Mouse (Mus musculus): Measurements from ENCODE around the gene Macrod2. TPM values are rescaled to one million over a fixed set of nuclear protein-coding genes. Genes with fewer than 3 reads are reported as not detected.

Macrod2 gene
- polyA plus RNA-seq, 2 experiments: 2.1 to 7.7 TPM

DNA sequence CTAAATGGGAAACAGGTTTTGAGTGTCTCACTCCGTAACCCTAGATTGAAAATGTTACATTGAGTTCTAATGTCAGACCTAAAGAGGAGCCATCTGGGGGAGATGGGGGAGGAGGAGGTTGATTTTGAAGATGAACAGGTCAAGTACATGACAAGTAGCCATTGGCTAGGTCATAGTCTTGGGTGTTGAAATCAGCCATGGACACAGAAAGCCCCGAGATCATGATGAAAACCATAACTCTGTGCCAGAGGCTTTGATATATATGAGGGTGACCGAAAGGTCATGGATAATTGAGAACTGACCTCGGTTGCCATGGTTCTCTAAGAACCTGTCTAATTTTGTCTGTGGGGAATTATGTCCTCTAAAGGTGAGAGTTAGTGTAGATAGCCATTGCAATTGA lies 1405.1 kb downstream of the Macrod2 start:
- no peaks in the 10 kb centered on the region for H3K9me3 ChIP-seq (ENCODE audit: control insufficient read depth, low read length)
- no peak overlapping the region for H3K4me3 ChIP-seq (ENCODE audit: insufficient read depth in 1 of 2, low read depth in 2 of 2, low read length in 2 of 2)
- no peaks in the 10 kb centered on the region for H3K4me1 ChIP-seq (replicated peaks; ENCODE audit: control insufficient read depth in 2 of 2, insufficient read depth in 2 of 2, low read length in 1 of 2)
- H3K27ac ChIP-seq: no peak overlapping the region
- WGBS (ENCODE audit: insufficient replicate concordance): 57% methylated on average over 4 of the region's 4 CpGs
- ATAC-seq (ENCODE audit: insufficient read depth) (no peak), DNase-seq (ENCODE audit: low read depth in 3 of 3, low spot score in 3 of 3) (no peak)
- H3K9ac ChIP-seq (replicated peaks): no peak overlapping the region
- TF ChIP-seq CTCF (IDR thresholded peaks at IDR 0.05; ENCODE audit: low read depth) (no peak), EP300 (IDR thresholded peaks at IDR 0.05; ENCODE audit: low read depth) (no peak)
- H3K36me3 ChIP-seq (replicated peaks; ENCODE audit: control insufficient read depth, insufficient read depth, low read depth): no peaks in the 10 kb centered on the region
- H3K4me2 ChIP-seq (ENCODE audit: low read depth): no peak overlapping the region
- no peaks in the 10 kb centered on the region for H3K27me3 ChIP-seq (ENCODE audit: control insufficient read depth, insufficient read depth, low read length)

DNA sequence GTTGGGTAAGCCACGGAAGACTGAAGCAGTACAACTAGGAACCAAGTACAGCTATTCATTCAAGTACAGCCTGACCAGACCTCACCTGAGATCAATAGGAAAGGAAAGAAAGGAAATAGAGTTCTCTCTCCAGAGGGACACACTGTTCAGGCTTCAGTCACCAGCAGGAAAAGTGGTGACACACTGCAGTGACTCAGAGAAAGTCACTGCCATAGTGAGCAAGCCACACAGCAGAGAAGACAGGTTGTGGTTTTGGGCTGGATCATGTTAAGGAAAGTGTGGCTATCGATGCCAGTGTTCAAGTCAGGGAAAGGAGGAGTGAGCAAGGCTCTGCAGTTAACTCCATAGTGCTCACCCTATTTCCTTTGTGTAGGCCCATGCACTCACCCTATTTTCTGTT lies 1405.8 kb downstream of the Macrod2 start:
- H3K36me3 ChIP-seq (replicated peaks; ENCODE audit: control insufficient read depth, insufficient read depth, low read depth): no peaks in the 10 kb centered on the region
- WGBS (ENCODE audit: insufficient replicate concordance): 47% methylated on average over 2 of the region's 2 CpGs
- ATAC-seq (ENCODE audit: insufficient read depth): no peak

DNA sequence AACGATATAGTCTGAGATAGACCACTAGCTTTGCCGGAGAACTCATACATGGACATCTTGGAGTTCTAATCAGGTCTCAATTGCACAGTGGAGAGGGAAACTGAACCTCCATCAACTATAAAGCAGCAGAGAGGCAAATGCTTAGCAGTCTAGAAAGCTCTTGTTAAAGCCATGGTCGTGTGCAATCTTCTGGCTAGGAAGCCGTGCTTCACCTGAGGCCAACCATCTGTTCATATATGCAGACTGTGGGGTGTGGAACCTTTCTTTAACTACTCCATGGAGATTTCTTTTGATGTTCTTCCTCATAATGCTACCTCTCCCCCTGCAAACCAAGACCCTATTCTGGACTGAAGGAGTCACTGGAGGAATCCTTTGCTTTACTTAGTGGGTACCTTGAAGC lies 1421.2 kb downstream of the Macrod2 start:
- 72% methylated on average over 4 of the region's 4 CpGs for WGBS (ENCODE audit: insufficient replicate concordance)
- no peak overlapping the region for H3K4me2 ChIP-seq (ENCODE audit: low read depth)
- TF ChIP-seq CTCF (IDR thresholded peaks at IDR 0.05; ENCODE audit: low read depth) (no peak), EP300 (IDR thresholded peaks at IDR 0.05; ENCODE audit: low read depth) (no peak)
- ATAC-seq (ENCODE audit: insufficient read depth): no peak
- no peaks in the 10 kb centered on the region for H3K27me3 ChIP-seq (ENCODE audit: control insufficient read depth, insufficient read depth, low read length)
- H3K9ac ChIP-seq (replicated peaks): no peak overlapping the region
- no peak overlapping the region for H3K27ac ChIP-seq
- no peaks in the 10 kb centered on the region for H3K36me3 ChIP-seq (replicated peaks; ENCODE audit: control insufficient read depth, insufficient read depth, low read depth)
- H3K9me3 ChIP-seq (ENCODE audit: control insufficient read depth, low read length): no peaks in the 10 kb centered on the region
- H3K4me1 ChIP-seq (replicated peaks; ENCODE audit: control insufficient read depth in 2 of 2, insufficient read depth in 2 of 2, low read length in 1 of 2): no peaks in the 10 kb centered on the region
- no peak for DNase-seq (ENCODE audit: low read depth in 3 of 3, low spot score in 3 of 3)
- H3K4me3 ChIP-seq (ENCODE audit: insufficient read depth in 1 of 2, low read depth in 2 of 2, low read length in 2 of 2): no peak overlapping the region

More for the DNA sequence above, 1405.8 kb downstream of the Macrod2 start:
- DNase-seq (ENCODE audit: low read depth in 3 of 3, low spot score in 3 of 3): no peak
- Histone ChIP-seq H3K4me1 (replicated peaks; ENCODE audit: control insufficient read depth in 2 of 2, insufficient read depth in 2 of 2, low read length in 1 of 2) (no peaks in the 10 kb centered on the region), H3K9me3 (ENCODE audit: control insufficient read depth, low read length) (no peaks in the 10 kb centered on the region), H3K4me2 (ENCODE audit: low read depth) (no peak overlapping the region), H3K4me3 (ENCODE audit: insufficient read depth in 1 of 2, low read depth in 2 of 2, low read length in 2 of 2) (no peak overlapping the region), H3K9ac (replicated peaks) (no peak overlapping the region), H3K27me3 (ENCODE audit: control insufficient read depth, insufficient read depth, low read length) (no peaks in the 10 kb centered on the region), H3K27ac (no peak overlapping the region)
- TF ChIP-seq EP300 (IDR thresholded peaks at IDR 0.05; ENCODE audit: low read depth) (no peak), CTCF (IDR thresholded peaks at IDR 0.05; ENCODE audit: low read depth) (no peak)

- Histone ChIP-seq H3K4me3 (ENCODE audit: insufficient read depth in 1 of 2, low read depth in 2 of 2, low read length in 2 of 2) (no peak overlapping the region), H3K27ac (no peak overlapping the region), H3K27me3 (ENCODE audit: control insufficient read depth, insufficient read depth, low read length) (no peaks in the 10 kb centered on the region), H3K9ac (replicated peaks) (no peak overlapping the region), H3K9me3 (ENCODE audit: control insufficient read depth, low read length) (no peaks in the 10 kb centered on the region), H3K4me1 (replicated peaks; ENCODE audit: control insufficient read depth in 2 of 2, insufficient read depth in 2 of 2, low read length in 1 of 2) (no peaks in the 10 kb centered on the region), H3K36me3 (replicated peaks; ENCODE audit: control insufficient read depth, insufficient read depth, low read depth) (no peaks in the 10 kb centered on the region), H3K4me2 (ENCODE audit: low read depth) (no peak overlapping the region)
- no peak for ATAC-seq (ENCODE audit: insufficient read depth)
- DNase-seq (ENCODE audit: low read depth in 3 of 3, low spot score in 3 of 3): no peak
- WGBS (ENCODE audit: insufficient replicate concordance): 42% methylated on average over 4 of the region's 4 CpGs
- TF ChIP-seq CTCF (IDR thresholded peaks at IDR 0.05; ENCODE audit: low read depth) (no peak), EP300 (IDR thresholded peaks at IDR 0.05; ENCODE audit: low read depth) (no peak)
Observed at GRCm38 (mm10) chr2:141817546-141818180, 1422.6 kb downstream of the Macrod2 start.

- no peak overlapping the region for H3K9ac ChIP-seq (replicated peaks)
- no peak overlapping the region for H3K27ac ChIP-seq
- H3K9me3 ChIP-seq (ENCODE audit: control insufficient read depth, low read length): no peaks in the 10 kb centered on the region
- TF ChIP-seq CTCF (IDR thresholded peaks at IDR 0.05; ENCODE audit: low read depth): no peak
- no peak for TF ChIP-seq EP300 (IDR thresholded peaks at IDR 0.05; ENCODE audit: low read depth)
- H3K27me3 ChIP-seq (ENCODE audit: control insufficient read depth, insufficient read depth, low read length): no peaks in the 10 kb centered on the region
- H3K36me3 ChIP-seq (replicated peaks; ENCODE audit: control insufficient read depth, insufficient read depth, low read depth): no peaks in the 10 kb centered on the region
- no peak overlapping the region for H3K4me3 ChIP-seq (ENCODE audit: insufficient read depth in 1 of 2, low read depth in 2 of 2, low read length in 2 of 2)
- no peaks in the 10 kb centered on the region for H3K4me1 ChIP-seq (replicated peaks; ENCODE audit: control insufficient read depth in 2 of 2, insufficient read depth in 2 of 2, low read length in 1 of 2)
- no peak for DNase-seq (ENCODE audit: low read depth in 3 of 3, low spot score in 3 of 3)
- ATAC-seq (ENCODE audit: insufficient read depth): no peak
- no peak overlapping the region for H3K4me2 ChIP-seq (ENCODE audit: low read depth)
Observed at GRCm38 (mm10) chr2:141820795-141821194, 1425.7 kb downstream of the Macrod2 start.
